8 mouse cellular contexts compared by ENCODE assay signal in the genomic region with DNA sequence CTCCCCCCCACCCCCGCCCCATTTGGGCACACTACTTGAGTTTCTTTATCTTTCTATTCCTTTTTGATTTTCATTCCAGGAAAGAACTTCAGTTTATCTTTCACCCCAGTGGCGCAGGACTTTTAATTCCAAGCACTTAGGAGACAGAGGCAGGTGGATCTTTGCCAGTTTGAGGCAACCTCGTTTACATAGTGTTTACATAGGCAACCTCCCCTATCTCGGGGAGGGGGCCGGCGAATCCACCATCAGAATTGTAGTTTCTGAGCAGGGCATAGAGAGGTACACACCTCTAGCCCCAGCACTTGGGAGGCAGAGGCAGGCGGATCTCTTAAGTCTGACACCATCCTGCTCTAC. TPM values are rescaled to one million over a fixed set of nuclear protein-coding genes. Genes with fewer than 3 reads are reported as not detected.
DNase-seq lines count a peak whose midpoint lies in the region; ATAC-seq lines count a peak whose summit lies in the region.

No protein-coding gene starts in this region.

- no peak for ATAC-seq in neural tube, embryonic 11.5 days (ENCODE audit: insufficient read depth, low FRiP score, low TSS enrichment)
- no peak for ATAC-seq in limb, embryonic 12.5 days (ENCODE audit: insufficient number of reproducible peaks, insufficient read depth, low FRiP score, low TSS enrichment, low read depth)

- H3K27me3 ChIP-seq in neural tube, embryonic 11.5 days (ENCODE audit: control insufficient read depth, insufficient read depth, low read length): no peaks in the 10 kb centered on the region
- no peaks in the 10 kb centered on the region for H3K27me3 ChIP-seq in limb, embryonic 12.5 days

- peaks cover 21% of the 10 kb centered on the region for H3K4me1 ChIP-seq in neural tube, embryonic 11.5 days (ENCODE audit: control insufficient read depth, insufficient read depth, low read length)
- peaks cover 53% of the 10 kb centered on the region for H3K4me1 ChIP-seq in limb, embryonic 12.5 days (replicated peaks)

- peak; percentile 39 to 57 for DNase-seq in adrenal gland, adult (ENCODE audit: inconsistent age in 2 of 2, low spot score in 1 of 2)
- DNase-seq in adrenal gland, adult 2 months: no peak
- DNase-seq in neural tube, embryonic 11.5 days (ENCODE audit: low spot score): no peak
- no peak for DNase-seq in neural tube, embryonic 10.5 days (ENCODE audit: extremely low spot score, low spot score)
- DNase-seq in testis, postnatal 14 days (ENCODE audit: low spot score): peak; percentile 52
- no peak for DNase-seq in urinary bladder, postnatal 25 days (ENCODE audit: low spot score)
- DNase-seq in T-cell, adult 2 months (ENCODE audit: low spot score): no peak

- peak overlapping the region; percentile 98 for H3K9ac ChIP-seq in neural tube, embryonic 11.5 days (ENCODE audit: low read length)
- H3K9ac ChIP-seq in limb, embryonic 12.5 days (replicated peaks): peak overlapping the region; percentile 98

- peak overlapping the region; percentile 89 for H3K4me2 ChIP-seq in neural tube, embryonic 11.5 days (ENCODE audit: low read depth)
- H3K4me2 ChIP-seq in limb, embryonic 12.5 days: peak overlapping the region; percentile 81

- H3K4me3 ChIP-seq in neural tube, embryonic 11.5 days (ENCODE audit: low read depth, low read length): peak overlapping the region; percentile 94
- H3K4me3 ChIP-seq in limb, embryonic 12.5 days (replicated peaks): peak overlapping the region; percentile 95

- H3K9me3 ChIP-seq in neural tube, embryonic 11.5 days (ENCODE audit: control insufficient read depth, low read length): no peaks in the 10 kb centered on the region
- H3K9me3 ChIP-seq in limb, embryonic 12.5 days: no peaks in the 10 kb centered on the region

- 40% methylated on average over 7 of the region's 7 CpGs for WGBS in neural tube, embryonic 11.5 days
- WGBS in limb, embryonic 12.5 days: 37% methylated on average over 7 of the region's 7 CpGs

- no peak overlapping the region for H3K27ac ChIP-seq in neural tube, embryonic 11.5 days (ENCODE audit: low read depth, low read length)
- no peak overlapping the region for H3K27ac ChIP-seq in limb, embryonic 12.5 days

- H3K36me3 ChIP-seq in neural tube, embryonic 11.5 days (ENCODE audit: control insufficient read depth, insufficient read depth, low read length): no peaks in the 10 kb centered on the region
- H3K36me3 ChIP-seq in limb, embryonic 12.5 days: peaks cover 39% of the 10 kb centered on the region

RNA-seq across cellular contexts. Expression of a gene that starts 2.1 kb away (rescaled TPM):
- 10 to 100 TPM; 16.3 to 52.3 TPM for total RNA-seq in adrenal gland, adult 2 months (2021)
- polyA plus RNA-seq in adrenal gland, adult 2 months (2012; rRNA removed): 72.5 and 72.6 TPM in 2 replicates
- polyA plus RNA-seq in neural tube, embryonic 11.5 days (2014; fragmentation: Nextera tagmentation; extraction: Ambion mirVana): 60.6 and 61.4 TPM in 2 replicates
- 41.7 and 42.3 TPM in 2 replicates for polyA plus RNA-seq in limb, embryonic 12.5 days (2016; fragmentation: Nextera tagmentation; extraction: Ambion mirVana)

RNA-seq across cellular contexts. Expression of a gene that starts 6.9 kb away (rescaled TPM):
- under 1 TPM in 1 of 2 experiments, not detected in 1; 0.69 TPM for total RNA-seq in adrenal gland, adult 2 months (2021)
- 0.12 TPM in 1 of 2 replicates, not detected in the other for polyA plus RNA-seq in adrenal gland, adult 2 months (2012; rRNA removed)
- polyA plus RNA-seq in neural tube, embryonic 11.5 days (2014; fragmentation: Nextera tagmentation; extraction: Ambion mirVana): not detected in 2 replicates
- 0.18 and 0.51 TPM in 2 replicates for polyA plus RNA-seq in limb, embryonic 12.5 days (2016; fragmentation: Nextera tagmentation; extraction: Ambion mirVana)

RNA-seq across cellular contexts. Expression of a gene that starts 44.1 kb away (rescaled TPM):
- total RNA-seq in adrenal gland, adult 2 months (2021): 10 to 100 TPM; 38.9 to 46.4 TPM
- polyA plus RNA-seq in adrenal gland, adult 2 months (2012; rRNA removed): 93.9 and 97.5 TPM in 2 replicates
- polyA plus RNA-seq in neural tube, embryonic 11.5 days (2014; fragmentation: Nextera tagmentation; extraction: Ambion mirVana): 37.3 and 38.1 TPM in 2 replicates
- 13.4 and 18.2 TPM in 2 replicates for polyA plus RNA-seq in limb, embryonic 12.5 days (2016; fragmentation: Nextera tagmentation; extraction: Ambion mirVana)

Comparison
In these comparisons a context has a peak if more than half of its experiments do, and no peak if none do; other contexts are left out.
1. DNase-seq: peak in adrenal gland, adult (2 of 2) and testis, postnatal 14 days (single experiment); none in adrenal gland, adult 2 months (single experiment), neural tube, embryonic 11.5 days (single experiment), neural tube, embryonic 10.5 days (single experiment), urinary bladder, postnatal 25 days (single experiment) and T-cell, adult 2 months (single experiment).